Mouse (Mus musculus) spleen, adult 12 weeks (tissue): Measurements from ENCODE around the gene Macrod2.

ENCODE experiments used
- DNase-seq: peaks from one replicate; pipeline ENCODE4 v3.0.0; 2022; ENCODE audit warnings: low spot score

Macrod2 gene

DNA sequence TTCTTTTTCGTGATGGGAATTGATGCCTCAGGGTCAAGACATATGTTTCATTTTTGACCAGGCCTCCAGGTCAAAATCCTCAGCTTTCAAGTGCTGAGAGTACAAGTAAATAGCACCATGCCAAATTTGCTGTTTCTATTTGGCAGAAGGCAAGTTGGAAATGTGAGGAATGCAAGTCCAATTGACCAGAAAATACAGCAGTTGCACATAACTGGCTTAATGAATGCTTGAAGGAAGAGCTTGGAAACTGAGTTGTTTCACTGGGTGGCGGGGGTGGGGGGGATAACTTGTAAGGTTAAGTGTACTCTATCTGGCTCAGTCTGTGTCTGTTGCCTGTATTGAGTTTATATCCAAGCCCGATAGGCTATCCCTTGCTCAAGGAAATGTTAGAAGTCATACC, 913.3 kb downstream of the Macrod2 start:
- DNase-seq = no peak

DNA sequence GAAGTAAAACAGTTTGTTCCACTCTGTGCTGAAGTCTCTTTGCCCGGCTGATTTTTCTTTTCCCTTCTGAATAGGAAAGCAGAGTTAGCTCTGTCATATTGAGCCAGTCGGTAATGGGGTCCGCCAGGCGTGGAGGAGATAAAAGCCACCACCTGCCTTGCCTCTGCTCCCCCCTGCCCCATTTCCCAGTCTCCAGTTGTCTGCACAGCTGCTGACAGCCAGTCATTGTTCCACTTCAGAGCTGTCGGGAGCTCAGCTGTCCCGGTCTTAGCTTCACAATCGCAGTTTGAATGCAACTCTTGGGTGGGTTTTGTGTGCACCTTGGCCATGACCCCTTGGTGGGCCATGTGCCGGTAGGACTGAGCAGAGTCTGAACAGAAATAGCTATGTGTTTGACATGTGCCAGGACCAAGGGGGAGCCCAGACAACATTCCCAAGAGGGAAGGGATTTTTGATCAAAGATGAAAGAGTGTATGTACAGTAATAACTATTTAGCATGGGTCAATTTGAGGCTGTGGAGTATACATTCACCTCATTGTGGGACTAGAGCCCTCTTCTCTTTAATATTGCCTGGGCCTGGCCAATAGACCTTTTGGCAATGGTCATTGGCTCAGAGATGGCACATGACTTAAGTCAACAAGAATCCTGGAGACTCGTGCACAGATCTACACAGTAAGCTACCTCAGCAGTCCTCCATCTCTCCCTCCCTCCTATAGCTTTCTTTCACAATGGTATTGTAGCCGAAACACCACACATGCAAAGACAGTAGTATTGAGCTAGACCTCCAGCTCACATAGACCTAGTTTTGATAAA, 917.2 kb downstream of the Macrod2 start:
- no peak for DNase-seq

DNA sequence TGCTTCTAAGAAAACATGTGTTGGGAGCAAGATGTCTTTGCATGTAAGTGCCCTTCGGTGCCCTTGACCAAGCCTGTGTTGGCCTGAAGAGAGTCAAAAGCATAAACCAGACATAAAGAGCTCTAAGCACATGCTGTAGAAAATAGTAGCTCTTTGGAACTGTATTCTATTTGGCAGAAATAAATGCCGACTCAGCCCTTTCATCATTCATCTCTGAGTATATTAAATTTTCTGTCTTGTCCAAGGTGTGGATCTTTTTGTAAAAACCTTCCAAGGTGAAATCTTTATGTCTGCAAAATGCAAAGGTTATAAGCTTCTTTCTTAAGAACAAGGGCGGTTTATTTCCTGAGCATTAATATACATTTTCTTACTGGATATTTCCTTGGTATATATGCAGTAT, 920.2 kb downstream of the Macrod2 start:
- DNase-seq = no peak

DNA sequence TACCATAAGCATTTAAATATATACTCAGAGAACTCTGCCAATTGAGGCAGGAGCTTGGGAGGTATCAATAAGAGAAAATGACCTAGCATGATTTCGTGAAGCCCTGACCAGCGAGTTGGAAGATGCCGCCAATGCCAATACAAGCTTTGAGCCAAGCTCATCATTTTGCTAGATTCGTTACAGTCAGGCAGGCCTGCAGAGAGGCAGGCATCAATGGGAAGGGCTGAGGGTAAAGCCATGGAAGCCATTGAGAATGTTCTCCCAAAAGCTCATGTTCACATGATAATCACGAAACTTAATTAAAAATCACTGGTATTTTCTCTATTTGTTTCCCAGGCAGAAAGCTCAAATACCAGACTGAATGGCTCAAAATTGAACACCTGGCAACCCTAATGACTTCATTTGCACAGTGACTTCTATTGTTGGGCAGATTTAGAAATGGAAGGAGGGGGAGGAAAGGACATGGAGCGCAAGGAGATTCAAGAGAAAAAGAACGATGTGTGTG, 928.9 kb downstream of the Macrod2 start:
- DNase-seq = no peak

DNA sequence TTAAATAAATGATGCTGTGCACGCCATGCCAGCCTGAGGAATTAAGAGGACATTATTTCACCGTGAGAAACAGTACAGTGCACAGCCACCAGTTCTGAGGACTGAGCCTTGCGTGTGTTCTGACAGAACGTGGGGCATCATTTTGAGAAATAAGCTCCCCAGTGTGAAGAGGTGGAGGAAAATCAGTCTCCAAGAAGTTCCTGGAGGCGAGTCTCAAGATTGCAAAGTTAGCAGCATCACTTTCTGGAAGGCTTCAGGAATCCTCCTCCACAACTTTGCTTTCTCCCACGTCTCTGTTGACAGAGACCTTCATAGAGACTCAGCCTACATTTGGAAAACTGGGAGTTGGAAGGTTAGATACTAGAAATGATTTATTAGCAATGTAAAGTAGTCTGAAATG, 932.2 kb downstream of the Macrod2 start:
- DNase-seq = no peak

DNA sequence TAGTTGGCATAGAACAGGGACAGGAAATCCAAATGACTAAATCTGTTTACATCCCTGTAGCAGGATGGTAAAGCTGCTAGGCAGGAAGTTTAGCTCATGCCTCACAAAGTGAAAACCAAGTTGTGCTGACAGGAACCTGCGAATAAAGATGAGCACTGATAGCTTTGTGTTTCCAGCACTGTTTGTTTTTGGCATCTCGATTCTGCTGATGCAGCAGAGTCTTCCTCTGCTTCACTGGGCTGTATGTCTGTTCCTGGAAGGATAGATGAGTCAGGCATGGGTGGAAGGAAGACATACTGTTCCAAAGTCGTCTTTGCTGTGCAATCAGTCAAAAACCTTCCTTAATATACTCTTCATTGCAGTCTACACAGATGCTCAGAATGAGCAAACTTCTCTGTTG, 942.6 kb downstream of the Macrod2 start:
- DNase-seq = no peak

DNA sequence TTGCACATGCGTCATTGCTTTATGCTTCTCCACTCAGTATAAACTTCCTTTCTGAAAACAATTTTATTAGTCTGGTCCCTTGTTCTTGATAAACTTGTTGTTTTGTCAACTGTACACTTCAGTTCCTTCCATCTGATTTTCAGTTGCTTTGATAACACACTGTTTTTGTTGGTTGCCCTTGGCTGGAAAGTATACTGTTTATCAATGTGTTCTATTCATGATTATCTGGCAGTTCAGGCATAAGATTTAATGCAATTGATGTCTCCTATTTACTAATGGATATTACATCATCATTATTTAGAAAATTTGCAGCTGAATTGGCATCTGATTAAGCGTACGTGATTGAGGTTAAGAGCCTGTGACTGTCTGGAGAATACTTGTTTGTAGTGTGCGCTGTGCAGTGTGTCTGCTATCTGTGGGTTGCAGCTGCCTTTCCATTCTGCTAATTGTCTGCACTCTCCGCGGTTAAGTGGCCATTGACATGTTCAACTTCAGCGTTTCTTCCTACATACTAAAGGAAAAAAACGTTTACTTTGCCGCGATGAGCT, 949.0 kb downstream of the Macrod2 start:
- no peak for DNase-seq

DNA sequence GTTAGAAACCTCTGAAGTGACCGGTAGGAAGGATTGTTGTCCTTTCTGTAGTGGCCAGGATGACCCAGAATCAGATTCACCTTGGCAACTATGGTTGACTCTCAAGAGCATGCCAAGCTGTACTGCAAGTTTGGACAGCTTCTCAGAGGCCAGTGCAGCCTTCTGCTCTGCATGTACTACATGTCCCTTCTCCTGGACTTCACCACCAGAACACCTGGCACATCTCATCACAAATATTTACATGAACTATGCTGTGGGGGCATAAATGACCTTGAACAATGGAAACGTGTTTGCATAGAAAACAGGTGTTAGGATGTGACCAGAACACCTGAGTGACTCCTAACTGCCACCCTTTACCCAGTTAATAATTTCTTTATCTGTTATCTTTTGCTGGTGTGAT, 957.5 kb downstream of the Macrod2 start:
- DNase-seq = no peak

DNA sequence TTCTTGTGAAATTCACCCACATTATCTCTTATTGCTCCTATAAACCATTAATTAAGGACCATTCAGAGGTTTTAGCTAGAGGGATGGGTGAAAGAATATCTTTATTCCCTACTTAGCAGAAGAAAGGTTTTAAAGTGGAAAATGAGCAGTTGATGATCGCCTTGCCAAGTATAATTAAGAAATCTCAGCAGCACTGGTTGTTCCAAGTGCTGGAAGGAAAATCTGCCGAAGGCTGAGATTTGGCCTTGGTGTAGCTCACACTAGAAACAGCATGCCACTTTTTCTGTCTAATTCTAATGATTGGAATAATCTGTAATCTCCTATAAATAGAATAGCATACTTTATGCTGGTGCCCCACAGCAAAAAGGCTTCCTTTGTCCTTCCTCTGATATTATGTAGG, 993.5 kb downstream of the Macrod2 start:
- DNase-seq = no peak

DNA sequence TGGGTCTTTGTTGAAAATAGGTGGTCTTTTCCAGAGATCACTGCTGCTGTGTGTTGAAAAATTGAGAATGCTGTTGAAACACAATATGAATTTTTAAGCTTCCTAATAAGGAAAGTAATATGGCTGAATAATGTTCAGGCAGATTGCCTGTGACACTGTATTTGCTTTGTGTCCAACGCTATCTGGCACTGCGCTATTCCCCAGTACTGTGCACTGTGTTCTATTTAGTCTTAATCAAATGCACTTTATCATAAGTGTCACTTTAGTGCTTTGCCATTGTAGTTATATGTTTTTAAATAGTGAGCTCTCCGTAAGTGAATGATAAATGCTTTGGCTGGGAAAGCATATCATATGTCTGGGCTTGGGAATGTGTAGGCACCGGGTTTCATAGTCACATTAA, 996.1 kb downstream of the Macrod2 start:
- no peak for DNase-seq

DNA sequence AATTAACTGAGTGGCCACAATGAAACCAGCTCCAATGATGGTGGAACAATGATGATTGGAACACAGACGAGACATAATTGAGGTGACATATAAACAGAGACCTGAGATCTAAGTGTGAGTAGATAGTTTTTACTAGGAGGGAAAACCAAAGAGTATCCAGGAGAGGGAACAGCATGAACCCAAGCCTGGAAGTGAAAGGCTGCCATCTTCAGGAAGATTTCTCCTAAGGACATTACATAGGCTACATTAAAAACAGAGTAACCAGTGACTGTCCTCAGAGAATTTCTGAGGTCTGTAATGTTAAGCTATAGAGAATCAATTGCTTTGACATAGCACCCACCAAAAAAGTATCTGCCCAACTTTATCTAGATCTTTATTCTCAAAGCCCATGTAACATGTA, 999.7 kb downstream of the Macrod2 start:
- no peak for DNase-seq

DNA sequence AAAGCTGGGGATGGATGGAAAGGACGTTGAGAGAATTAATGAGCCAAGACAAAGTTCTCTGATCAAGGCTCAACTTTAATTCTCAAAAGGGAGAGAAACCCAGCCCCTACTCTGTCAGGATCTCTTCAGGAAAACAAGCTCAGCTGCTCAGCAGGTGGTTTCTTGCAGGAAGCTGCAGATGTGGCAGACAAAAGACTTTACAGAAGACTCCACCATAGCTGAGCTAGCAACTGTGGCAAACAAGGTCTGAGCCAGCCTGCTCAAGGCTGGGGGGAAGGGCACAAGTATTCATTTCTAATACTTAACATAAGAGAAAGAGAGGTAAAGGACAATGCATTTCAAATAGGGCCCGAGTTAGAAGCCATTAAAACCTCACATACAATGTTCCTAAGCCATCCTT, 1013.7 kb downstream of the Macrod2 start:
- DNase-seq = no peak

DNA sequence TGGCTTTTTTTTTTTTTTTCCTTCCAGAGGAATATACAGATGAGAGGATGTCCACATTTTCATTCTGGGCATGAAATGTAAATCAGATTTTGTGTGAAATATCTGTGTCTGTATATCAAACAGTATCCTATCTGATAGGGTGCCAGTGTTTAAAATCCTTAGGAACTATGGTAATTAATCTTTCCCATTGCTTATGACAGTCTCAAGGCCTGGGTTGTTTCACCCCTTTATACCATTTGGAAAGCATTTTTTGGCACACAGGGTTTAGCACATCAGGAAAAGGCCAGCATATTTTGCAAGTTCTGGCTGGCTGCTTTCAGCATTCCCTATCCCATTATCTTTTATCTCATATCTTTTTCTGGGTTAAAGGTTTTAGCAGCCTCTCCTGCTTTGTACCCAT, 1021.3 kb downstream of the Macrod2 start:
- no peak for DNase-seq

DNA sequence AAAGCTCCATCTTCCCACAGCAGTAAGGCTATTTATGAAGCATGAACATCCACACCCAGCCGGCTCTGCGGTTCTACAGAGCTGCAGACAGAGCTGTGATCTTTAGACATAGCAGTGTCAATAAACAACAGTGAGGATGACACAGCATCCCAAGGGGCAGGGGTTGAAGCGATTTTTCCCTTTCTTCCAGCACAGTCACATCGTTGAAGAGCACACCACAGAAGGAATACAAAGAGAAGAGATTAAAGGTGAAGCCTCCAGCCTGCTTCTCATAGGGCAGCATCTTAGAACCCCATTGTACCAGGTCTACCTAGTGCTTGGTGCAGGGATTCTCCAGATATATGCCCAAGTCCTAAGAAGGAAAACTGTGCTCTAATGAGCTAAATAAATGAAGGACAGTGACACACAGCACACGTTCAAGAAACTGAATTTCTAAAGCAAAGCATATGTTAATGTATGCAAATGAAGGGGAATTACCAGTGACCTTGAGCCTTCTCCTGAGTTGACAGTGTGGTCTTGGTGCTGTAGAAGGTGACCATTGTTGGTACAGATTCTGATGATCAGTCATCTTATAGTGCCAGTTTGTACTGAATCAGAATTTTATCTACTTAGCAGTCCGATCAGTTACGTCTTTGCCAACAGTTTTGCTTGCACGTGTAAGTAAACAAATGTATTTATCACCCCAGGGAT, 1021.9 kb downstream of the Macrod2 start:
- no peak for DNase-seq

DNA sequence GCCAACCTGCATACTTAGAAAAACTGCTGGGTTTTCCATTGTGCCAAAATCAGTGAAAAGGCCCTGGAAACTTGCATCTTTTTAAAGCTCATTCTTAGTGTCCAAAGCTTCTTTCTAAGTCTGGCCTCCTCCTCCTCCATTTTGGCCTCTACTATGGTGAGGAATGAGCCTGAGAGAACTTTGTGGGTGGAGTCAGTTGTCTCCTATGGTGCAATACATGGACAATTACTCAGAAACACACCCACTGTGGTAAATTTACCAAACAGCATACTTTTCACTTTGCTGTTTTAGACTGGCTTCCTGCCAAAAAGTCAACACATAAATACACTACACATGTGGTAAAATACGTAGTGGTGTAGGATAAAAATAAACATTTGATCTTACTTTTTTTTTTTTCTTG, 1024.7 kb downstream of the Macrod2 start:
- no peak for DNase-seq

DNA sequence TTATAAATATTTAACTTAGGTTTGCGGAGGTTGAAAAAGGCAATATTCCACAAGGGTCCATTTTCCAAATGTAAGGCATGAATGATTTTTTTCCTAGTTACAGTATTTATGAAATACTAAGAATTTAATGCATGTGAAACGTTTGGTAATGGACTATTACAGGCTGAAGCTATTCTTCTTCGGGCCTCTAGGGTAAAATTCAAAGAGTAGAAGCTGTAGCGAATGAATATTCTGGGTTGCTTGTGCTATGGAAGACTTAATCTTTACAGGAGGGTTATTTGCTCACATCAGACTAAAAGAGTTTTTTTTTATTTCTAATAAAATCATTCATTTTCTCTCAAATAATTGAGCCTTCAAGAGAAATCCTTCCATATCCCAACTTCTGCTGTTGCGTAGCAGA, 1039.0 kb downstream of the Macrod2 start:
- no peak for DNase-seq

DNA sequence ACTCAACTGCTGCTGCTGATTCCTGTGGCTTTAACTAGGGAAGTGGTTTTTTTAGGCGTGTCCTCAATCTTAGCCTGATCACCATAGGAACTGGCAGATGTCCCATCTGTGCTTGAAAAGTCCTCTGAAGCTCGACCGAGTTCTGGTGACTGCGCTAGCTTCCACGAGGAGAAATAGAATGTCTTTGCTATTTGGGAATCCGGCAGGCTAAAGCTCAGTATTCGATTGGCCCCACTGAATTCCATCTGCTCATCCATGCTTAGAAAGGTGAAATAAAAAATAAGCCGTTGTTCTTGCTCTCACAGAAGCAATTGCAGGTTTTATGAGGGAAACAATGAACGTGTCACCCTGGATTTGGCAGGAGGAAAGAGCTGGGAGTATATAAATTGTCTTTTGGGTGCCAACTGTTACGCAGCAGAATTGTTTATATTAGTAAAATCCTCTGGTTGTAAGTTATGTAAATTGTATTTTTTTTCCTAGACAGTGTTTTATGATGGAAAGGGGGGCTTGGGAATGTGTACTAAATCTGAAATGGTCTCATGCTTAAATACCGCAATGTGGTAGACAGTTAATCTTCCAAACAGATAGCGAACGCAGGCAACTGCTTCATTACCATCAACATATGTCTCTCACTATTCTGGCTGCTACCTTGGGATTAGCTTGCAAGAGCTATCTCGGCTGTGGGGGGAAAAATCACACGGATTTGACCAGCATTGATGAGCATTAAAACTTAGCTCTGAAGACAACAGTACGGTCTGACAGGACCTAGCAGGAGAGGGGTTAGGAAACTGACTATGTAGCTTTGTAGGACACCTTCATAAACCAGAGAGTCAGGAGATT, 1039.8 kb downstream of the Macrod2 start:
- DNase-seq = no peak

DNA sequence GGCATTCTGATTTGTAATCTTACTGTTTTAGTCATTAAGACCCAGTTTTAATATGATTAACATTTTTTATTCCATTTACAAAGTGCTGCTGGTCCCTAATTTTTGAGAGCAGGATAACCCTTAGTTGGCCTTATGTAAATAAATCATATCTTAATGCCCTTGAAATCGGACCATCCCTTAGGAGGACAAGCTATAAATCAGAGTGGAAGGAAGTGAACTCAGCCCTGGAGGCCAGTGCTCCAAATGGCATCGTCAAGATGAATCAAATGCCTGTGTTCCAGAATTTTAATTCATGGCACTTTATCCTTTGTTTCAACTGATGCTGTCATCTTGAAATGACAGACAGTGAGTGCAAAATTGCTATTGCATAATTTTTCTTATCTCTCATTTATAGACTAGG, 1046.8 kb downstream of the Macrod2 start:
- DNase-seq = no peak

DNA sequence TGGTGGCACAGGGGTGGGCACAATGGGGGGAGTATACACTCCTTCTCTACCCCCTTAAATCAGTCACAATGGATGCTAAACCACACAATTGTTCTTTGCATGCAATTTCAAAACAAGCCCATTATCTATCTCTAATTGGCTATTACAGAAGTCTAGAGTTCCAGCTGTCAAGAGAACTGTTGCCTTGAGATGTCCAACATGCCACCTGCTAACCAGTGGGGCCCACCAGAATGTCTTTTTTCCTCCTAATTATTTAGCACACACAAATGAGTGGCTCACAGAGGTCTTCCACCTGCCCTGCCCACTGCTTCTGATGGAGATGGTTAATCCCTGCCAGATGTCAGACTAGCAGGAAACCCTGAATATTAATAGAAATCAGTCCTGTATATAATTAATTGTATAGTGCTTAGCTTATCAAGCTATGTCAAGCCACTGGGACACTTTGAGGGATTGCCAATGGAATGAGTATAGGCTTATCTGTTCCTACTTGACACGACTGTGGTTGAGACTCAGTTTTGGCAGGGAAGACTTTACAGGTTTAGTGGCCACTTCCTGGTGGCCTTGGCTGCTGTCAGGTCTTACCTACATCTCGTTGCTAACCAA, 1054.1 kb downstream of the Macrod2 start:
- no peak for DNase-seq

DNA sequence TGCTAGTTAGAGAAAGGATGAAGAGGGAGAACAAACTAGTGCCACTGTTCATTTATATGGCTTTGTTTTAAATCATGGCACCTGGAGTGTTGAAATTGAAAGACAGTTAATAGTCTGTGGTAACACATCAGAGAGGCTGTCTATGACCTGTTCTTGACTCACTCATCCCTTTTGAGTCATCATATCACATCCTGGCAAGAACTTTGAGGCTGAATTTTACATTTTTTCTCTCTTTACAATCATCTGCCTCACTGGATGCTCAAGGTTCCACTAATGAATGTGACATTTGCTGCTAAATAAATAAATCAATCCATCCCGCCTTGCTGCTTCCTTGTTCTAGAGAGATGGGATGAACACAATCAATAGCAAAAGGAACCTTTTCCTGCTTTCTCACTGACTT, 1068.8 kb downstream of the Macrod2 start:
- no peak for DNase-seq

DNA sequence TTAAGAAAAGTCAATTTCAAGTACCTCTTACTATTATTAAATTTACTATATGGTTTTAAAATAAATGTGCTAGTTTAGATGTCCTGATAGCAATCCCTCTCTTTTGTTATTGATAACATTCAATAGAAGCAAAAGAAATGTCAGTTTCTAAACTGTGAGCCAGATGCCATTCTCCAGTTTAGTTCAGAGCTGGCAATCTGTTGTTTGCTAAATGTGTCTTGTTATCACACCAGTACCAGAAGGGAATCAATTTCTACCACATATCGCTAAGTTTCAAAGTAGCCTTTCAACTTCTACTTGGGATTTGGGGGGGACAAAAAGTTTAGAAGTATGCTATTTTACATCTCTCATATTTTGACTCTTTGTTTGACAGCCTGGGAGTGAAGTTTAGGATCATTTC, 1077.7 kb downstream of the Macrod2 start:
- no peak for DNase-seq

DNA sequence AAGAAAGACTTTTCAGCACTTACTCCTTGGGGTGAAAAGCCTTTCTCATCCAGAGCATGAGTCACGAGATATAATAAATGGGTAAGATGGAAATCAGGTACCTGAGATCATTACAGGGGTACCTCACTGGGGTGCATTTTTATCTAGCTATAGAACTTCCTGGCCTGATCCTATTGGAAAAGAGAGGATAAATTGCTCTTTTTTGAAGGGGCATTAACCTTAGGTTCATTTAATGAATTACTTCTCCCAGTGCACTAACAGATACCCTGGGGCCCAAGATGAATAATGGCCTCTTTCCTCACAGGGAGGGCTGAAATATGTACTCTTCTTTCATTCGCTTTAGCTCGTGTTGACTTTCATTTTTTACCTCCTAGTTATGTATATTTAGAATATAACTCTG, 1082.5 kb downstream of the Macrod2 start:
- DNase-seq = no peak
